Mouse (Mus musculus) neural tube, embryonic 13.5 days (tissue): ENCODE measurements at regions not wholly inside any gene's neighbourhood (a gene's known extent, or its start where the extent isn't known, plus 50 kb on each side); places are given as distances from the start of the nearest gene placed in this dataset.

ENCODE experiments used
- ATAC-seq: fragments of 200-750 bp; cut with Nextera tagmentation; 2 replicates; pipeline ENCODE4 v1.8.0; 2017; ENCODE audit warnings: low read depth, mild to moderate bottlenecking, moderate TSS enrichment, moderate library complexity
- H3K27ac ChIP-seq: fragments of 300-500 bp; sonication (generic); replicated peaks from 2 replicates; pipeline ENCODE4 v1.5.1; 2015; ENCODE audit warnings: moderate library complexity, mild to moderate bottlenecking, inconsistent platforms
- H3K27me3 ChIP-seq: fragments of 300-500 bp; sonication (generic); 2 replicates; pipeline ENCODE4 v1.6.1; 2015; ENCODE audit warnings: mild to moderate bottlenecking, inconsistent platforms
- H3K36me3 ChIP-seq: fragments of 300-500 bp; sonication (generic); 2 replicates; pipeline ENCODE4 v1.6.1; 2015; ENCODE audit warnings: mild to moderate bottlenecking, inconsistent platforms
- H3K4me1 ChIP-seq: fragments of 300-500 bp; sonication (generic); replicated peaks from 2 replicates; pipeline ENCODE4 v1.6.1; 2015; ENCODE audit warnings: inconsistent platforms
- H3K4me2 ChIP-seq: fragments of 300-500 bp; sonication (generic); 2 replicates; pipeline ENCODE4 v1.6.1; 2015; ENCODE audit warnings: inconsistent platforms, mild to moderate bottlenecking, moderate library complexity
- H3K4me3 ChIP-seq: fragments of 300-500 bp; sonication (generic); 2 replicates; pipeline ENCODE4 v1.5.1; 2015; ENCODE audit warnings: mild to moderate bottlenecking, inconsistent platforms
- H3K9ac ChIP-seq: fragments of 300-500 bp; sonication (generic); 2 replicates; pipeline ENCODE4 v1.6.1; 2015; ENCODE audit warnings: moderate library complexity, mild to moderate bottlenecking, inconsistent platforms
- H3K9me3 ChIP-seq: fragments of 300-500 bp; sonication (generic); 2 replicates; pipeline ENCODE4 v1.6.1; 2016; ENCODE audit warnings: inconsistent platforms
- WGBS: fragments of 180-500 bp; shearing (Covaris S2); methylation state at CpG from one replicate; pipeline ENCODE4 v1.1.7; 2015; 5-methylcytosine and 5-hydroxymethylcytosine counted together

DNA sequence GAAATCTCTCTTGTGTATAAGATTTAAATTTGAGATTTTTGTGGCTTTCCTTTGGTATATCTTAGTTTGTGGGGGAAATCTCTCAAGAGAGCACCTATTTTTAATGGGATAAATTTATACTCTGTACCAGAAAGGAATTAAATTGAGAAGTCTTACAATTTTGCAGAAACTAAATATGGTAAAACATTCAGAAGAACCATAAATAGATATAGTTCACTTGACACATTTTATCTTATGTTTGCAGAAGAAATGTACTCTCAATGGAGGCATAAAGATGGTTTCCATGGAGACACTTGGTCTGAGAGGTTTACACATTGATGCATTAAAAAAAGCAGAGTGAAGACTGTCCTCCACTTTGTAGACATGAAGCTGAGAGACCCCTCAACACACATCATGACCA is 86.9 kb downstream of the Ndufa10 start:
- Histone ChIP-seq H3K27ac (no peak overlapping the region), H3K4me1 (no peaks in the 10 kb centered on the region), H3K4me3 (no peak overlapping the region), H3K9me3 (no peaks in the 10 kb centered on the region), H3K36me3 (no peaks in the 10 kb centered on the region), H3K4me2 (no peak overlapping the region), H3K9ac (no peak overlapping the region), H3K27me3 (no peaks in the 10 kb centered on the region)
- ATAC-seq = no peak

DNA sequence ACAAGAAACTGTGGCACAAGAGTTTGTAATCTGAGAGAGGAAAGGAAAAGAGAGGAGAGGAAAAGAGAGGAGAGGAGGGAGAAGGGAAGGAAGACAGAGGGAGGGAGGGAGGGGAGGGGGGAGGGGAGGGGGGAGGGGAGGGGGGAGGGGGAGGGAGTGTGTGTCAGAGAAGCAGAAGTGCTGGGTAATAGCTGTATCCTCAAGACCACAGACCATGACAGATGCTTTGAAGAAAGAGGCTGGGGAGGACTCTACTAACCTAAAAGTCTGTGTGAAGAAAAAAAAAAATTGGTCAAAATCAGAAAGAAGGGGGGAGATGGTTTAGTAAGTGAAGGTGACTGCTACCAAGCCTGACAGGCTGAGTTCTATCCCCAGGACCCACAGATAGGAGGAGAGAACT is 88.7 kb downstream of the Ndufa10 start:
- H3K4me1 ChIP-seq = 0 out of 2 replicates have a peak, but pooled peaks cover 3% of the 10 kb centered on the region
- no peaks in the 10 kb centered on the region for H3K27me3 ChIP-seq
- ATAC-seq = no peak
- H3K9ac ChIP-seq = no peak overlapping the region
- no peak overlapping the region for H3K4me2 ChIP-seq
- no peaks in the 10 kb centered on the region for H3K36me3 ChIP-seq
- no peak overlapping the region for H3K27ac ChIP-seq
- no peaks in the 10 kb centered on the region for H3K9me3 ChIP-seq
- H3K4me3 ChIP-seq = no peak overlapping the region

DNA sequence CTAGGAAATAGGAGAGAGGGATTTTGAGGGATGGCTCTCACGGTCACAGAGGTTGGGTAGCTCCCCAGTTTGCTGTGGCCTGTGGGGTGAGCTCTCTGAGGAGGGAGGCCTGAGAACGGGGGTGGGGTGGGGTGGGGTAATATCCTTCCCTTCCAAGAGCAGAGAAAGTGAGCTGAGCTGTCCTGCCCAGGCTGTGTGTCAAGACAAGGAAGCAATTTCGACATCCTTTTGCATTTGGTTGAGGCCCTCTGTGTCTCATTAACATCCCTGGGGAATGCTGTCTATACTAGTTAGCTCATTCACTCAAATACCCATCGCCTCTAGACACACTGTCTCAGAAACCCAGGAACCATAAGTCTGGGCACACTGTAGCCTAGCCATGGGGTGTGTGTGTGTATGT is 89.9 kb downstream of the Ndufa10 start:
- Histone ChIP-seq H3K27ac (no peak overlapping the region), H3K4me2 (no peak overlapping the region), H3K36me3 (no peaks in the 10 kb centered on the region), H3K4me3 (no peak overlapping the region), H3K27me3 (no peaks in the 10 kb centered on the region), H3K4me1 (peaks cover 13% of the 10 kb centered on the region), H3K9me3 (no peaks in the 10 kb centered on the region), H3K9ac (no peak overlapping the region)
- ATAC-seq = no peak
- 67% methylated on average over 4 of the region's 4 CpGs for WGBS

DNA sequence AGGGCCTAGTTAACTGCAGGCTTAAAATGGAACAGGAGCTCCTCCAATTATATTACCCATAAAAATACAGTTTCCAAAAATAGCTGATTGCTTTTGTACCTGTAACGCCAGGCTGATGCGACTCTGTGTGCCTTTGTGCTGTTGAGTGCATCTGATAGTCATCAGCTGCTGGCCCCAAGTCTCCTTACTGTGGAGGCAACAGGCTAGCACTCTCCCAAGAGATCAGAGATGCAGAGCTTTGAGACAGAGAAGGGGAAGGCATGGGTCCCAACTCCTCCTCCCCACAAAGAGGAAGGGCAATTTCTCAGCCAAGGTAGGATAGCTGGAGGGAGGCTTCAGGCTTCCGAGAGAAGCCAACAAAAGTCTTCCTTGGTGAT is 94.2 kb downstream of the Ndufa10 start:
- Histone ChIP-seq H3K4me3 (no peak overlapping the region), H3K27ac (peak overlapping the region; percentile 49), H3K27me3 (no peaks in the 10 kb centered on the region), H3K9me3 (no peaks in the 10 kb centered on the region), H3K9ac (no peak overlapping the region), H3K4me1 (peaks cover 15% of the 10 kb centered on the region), H3K4me2 (no peak overlapping the region), H3K36me3 (no peaks in the 10 kb centered on the region)
- peak; percentile 40; the same call in 1 of the 2 replicates for ATAC-seq
- WGBS = 61% methylated on average over 3 of the region's 3 CpGs

- ATAC-seq = peak; percentile 50; the same call in 1 of the 2 replicates
- Histone ChIP-seq H3K27me3 (no peaks in the 10 kb centered on the region), H3K4me1 (peaks cover 15% of the 10 kb centered on the region), H3K36me3 (no peaks in the 10 kb centered on the region), H3K4me3 (no peak overlapping the region), H3K27ac (peak overlapping the region; percentile 49), H3K9me3 (no peaks in the 10 kb centered on the region), H3K9ac (no peak overlapping the region), H3K4me2 (no peak overlapping the region)
- WGBS = 44% methylated on average over 8 of the region's 8 CpGs
Measured at GRCm38 (mm10) chr1:92378741-92379509, 94.7 kb downstream of the Ndufa10 start.

- no peaks in the 10 kb centered on the region for H3K9me3 ChIP-seq
- H3K4me2 ChIP-seq = no peak overlapping the region
- H3K36me3 ChIP-seq = no peaks in the 10 kb centered on the region
- H3K9ac ChIP-seq = no peak overlapping the region
- no peaks in the 10 kb centered on the region for H3K27me3 ChIP-seq
- WGBS = 89% methylated on average over 4 of the region's 4 CpGs
- peaks cover 25% of the 10 kb centered on the region for H3K4me1 ChIP-seq
- no peak overlapping the region for H3K27ac ChIP-seq
- ATAC-seq = no peak
- no peak overlapping the region for H3K4me3 ChIP-seq
Measured at GRCm38 (mm10) chr1:92376456-92376855, 97.2 kb downstream of the Ndufa10 start.

DNA sequence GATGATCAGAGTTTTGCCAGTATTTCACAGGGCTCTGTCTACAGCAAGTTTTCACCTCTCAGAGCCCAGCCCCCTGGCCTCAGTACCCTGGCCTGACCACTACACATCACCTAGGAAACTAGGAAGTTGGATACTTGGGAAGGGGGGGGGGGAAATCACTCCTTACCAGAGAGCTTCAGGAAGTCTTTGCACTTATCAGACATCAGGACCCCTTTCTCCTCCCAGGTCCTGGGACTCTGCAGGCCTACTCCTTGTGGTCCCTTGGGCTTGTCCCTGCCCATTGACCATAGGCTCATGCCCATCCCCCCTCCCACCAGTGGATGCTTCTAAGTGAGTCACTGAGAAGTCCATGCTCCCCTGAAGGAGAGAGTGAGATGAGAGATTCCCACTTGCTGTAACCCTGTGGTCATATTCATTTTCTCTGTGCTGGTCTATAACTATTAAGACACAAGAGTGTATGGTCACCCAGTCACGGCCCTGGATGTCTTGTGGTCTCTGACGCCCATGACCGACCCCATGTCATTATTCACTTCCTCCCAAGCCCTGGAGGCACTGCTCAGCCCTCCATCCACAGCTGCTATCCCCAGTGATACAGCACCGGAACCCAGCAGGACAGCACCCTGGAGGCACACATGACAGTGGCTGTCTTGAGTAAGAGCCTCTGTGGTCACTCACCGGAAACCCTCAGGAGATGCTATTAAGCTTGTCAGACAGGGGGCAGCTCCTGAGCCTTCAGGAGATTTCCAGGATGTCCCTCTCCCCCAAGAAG is 101.3 kb downstream of the Ndufa10 start:
- H3K4me2 ChIP-seq = peak overlapping the region; percentile 13; the same call in 1 of the 2 replicates
- H3K36me3 ChIP-seq = no peaks in the 10 kb centered on the region
- no peak overlapping the region for H3K4me3 ChIP-seq
- peak; percentile 13; the same call in 1 of the 2 replicates for ATAC-seq
- peaks cover 19% of the 10 kb centered on the region for H3K4me1 ChIP-seq
- no peaks in the 10 kb centered on the region for H3K9me3 ChIP-seq
- H3K9ac ChIP-seq = no peak overlapping the region
- no peaks in the 10 kb centered on the region for H3K27me3 ChIP-seq
- 67% methylated on average over 5 of the region's 5 CpGs for WGBS
- H3K27ac ChIP-seq = peak overlapping the region; percentile 59

DNA sequence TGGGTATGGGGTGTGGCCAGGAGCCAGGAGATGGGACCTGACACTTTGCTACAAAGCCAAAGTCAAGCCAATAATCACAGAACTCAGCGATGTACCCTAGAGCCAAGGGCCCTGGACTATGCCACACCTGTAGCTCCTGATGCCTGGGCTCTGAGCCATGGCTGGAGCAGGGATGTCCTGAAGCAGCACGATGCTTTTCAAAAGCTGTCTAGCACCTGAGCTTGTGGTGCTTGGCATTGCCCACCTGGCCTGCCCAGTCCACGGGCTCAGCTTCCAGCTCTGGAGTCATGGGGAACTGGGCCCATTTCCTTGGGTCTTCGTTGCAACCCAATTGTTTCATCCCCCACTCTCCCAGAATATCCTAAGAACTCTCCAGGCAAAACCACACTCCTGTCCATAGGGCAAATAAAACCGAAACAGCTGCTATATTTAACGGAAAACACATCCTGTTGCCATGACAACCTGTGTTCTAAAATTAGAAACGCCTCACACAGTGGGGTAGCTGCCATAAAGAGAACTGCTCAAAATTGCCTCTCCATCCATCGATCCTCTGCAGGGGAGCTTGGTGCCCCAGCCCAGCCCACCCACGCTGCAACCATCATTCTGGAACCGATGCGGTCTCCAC is 102.2 kb downstream of the Ndufa10 start:
- WGBS = 30% methylated on average over 11 of the region's 11 CpGs

DNA sequence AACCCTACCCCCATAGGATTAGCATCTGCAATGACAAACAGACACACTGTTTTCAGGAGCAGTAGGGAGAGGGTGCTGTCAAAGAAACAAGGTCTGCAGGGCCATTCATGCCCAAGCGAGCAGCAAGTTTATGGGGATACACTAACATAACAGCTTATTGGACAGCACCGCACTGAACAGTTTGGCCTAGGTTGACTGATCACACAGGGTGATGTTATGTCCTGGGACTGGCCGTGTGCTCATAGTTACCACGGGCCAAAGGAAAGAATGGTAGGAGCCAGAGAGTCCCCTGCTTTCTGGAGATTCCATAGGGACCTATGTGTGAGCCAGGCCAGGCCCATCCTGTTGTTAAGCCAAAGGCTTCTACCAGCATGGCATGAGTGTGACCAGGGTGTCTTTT is 102.8 kb downstream of the Ndufa10 start:
- no peaks in the 10 kb centered on the region for H3K36me3 ChIP-seq
- H3K27ac ChIP-seq = peak overlapping the region; percentile 59; the same call in 1 of the 2 replicates
- H3K4me2 ChIP-seq = no peak overlapping the region
- peak; percentile 6; the same call in 1 of the 2 replicates for ATAC-seq
- H3K9ac ChIP-seq = no peak overlapping the region
- H3K9me3 ChIP-seq = no peaks in the 10 kb centered on the region
- no peaks in the 10 kb centered on the region for H3K27me3 ChIP-seq
- no peak overlapping the region for H3K4me3 ChIP-seq
- 86% methylated on average over 4 of the region's 4 CpGs for WGBS
- H3K4me1 ChIP-seq = peaks cover 19% of the 10 kb centered on the region

More for the DNA sequence above, 102.2 kb downstream of the Ndufa10 start:
- Histone ChIP-seq H3K36me3 (no peaks in the 10 kb centered on the region), H3K27me3 (no peaks in the 10 kb centered on the region), H3K4me2 (peak overlapping the region; percentile 13), H3K27ac (peak overlapping the region; percentile 59), H3K9ac (no peak overlapping the region), H3K4me3 (no peak overlapping the region), H3K4me1 (peaks cover 19% of the 10 kb centered on the region), H3K9me3 (no peaks in the 10 kb centered on the region)
- peak; percentile 71 for ATAC-seq

DNA sequence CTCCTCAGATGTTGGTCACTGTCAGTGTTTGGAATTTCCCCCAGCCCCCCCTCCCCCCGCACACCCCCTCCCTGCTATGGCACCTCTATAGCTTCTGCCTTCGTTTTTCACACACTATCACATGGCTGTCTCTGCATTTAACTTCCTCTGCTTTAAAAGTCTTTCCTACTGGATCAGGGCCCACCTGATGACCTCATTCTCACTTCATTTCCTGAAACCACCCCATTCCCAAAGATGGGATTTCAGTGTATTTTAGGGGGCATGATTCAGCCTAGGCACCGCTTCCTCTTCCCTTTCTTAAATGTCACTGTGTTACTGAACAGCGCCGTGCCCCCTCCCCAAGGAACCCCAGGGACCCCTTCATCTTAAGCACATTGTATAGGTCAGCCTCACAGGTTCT is 103.7 kb downstream of the Ndufa10 start:
- WGBS = 87% methylated on average over 5 of the region's 5 CpGs
- Histone ChIP-seq H3K27me3 (no peaks in the 10 kb centered on the region), H3K4me2 (no peak overlapping the region), H3K9ac (no peak overlapping the region), H3K4me3 (no peak overlapping the region), H3K9me3 (no peaks in the 10 kb centered on the region), H3K4me1 (peaks cover 19% of the 10 kb centered on the region), H3K27ac (no peak overlapping the region), H3K36me3 (no peaks in the 10 kb centered on the region)
- no peak for ATAC-seq

DNA sequence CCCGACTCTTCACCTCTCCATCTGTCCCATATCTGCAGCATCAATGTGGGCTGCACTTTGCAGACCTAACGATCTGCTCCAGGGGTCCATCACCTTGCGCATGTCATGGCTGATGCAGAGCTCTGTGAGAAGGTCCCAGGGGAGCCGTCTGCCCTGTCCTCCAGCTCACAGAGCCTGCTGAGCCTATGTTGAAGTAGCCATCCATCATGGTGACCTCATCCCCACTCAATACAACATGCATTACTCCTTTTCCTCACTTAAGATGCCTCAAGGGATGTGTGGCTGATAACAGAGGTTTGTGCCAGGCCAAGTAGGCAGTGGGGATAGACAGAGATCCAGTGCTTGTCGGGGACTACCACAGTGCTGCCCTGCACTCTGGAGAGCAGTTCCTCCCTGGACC is 107.4 kb downstream of the Ndufa10 start:
- Histone ChIP-seq H3K36me3 (no peaks in the 10 kb centered on the region), H3K27ac (no peak overlapping the region), H3K4me3 (no peak overlapping the region), H3K4me2 (no peak overlapping the region), H3K9ac (no peak overlapping the region), H3K9me3 (no peaks in the 10 kb centered on the region), H3K4me1 (peaks cover 19% of the 10 kb centered on the region), H3K27me3 (no peaks in the 10 kb centered on the region)
- ATAC-seq = no peak
- 70% methylated on average over 5 of the region's 5 CpGs for WGBS

DNA sequence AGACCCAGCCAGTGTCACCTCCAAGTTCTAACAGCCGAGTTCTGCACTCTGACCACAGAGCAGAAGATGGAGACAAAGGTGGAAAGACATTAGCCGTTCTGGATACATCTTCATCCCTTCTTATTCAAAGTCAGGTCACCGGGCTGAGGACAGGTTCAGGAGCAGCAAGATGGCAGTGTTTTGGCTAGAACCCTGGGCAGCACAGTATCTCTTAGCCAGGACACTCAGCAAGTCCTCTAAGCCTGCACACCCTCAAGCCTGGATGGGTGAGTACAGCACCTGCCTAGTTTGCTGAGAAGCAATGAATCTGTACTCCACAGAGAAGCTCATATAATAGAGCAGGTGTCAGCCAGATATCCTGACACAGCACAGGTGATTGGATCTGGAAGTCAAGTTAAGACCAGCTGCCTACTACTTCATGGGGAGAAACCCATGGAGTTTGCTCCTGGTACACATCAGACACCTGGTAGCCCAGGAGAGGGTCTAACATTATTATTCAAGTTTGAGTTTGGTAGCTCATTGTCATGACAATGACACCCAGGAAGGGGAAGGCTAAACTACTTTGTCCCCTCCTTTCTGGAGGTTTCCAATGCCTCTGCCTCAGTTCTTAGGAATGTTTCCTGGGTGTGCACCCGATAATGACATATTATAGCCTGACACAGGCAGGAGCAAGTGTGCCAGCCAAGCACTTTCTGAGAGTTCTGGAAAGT is 108.1 kb downstream of the Ndufa10 start:
- no peaks in the 10 kb centered on the region for H3K9me3 ChIP-seq
- H3K27me3 ChIP-seq = no peaks in the 10 kb centered on the region
- ATAC-seq = no peak
- no peak overlapping the region for H3K4me2 ChIP-seq
- WGBS = 88% methylated on average over 4 of the region's 4 CpGs
- H3K27ac ChIP-seq = no peak overlapping the region
- H3K4me1 ChIP-seq = peaks cover 19% of the 10 kb centered on the region
- no peaks in the 10 kb centered on the region for H3K36me3 ChIP-seq
- no peak overlapping the region for H3K9ac ChIP-seq
- no peak overlapping the region for H3K4me3 ChIP-seq
